ENCODE assay signal across 8 mouse cellular contexts in genomic region chr2:71786591-71787155, GRCm38 (mm10). TPM values are rescaled to one million over a fixed set of nuclear protein-coding genes. Genes with fewer than 3 reads are reported as not detected.
A peak's percentile ranks its signal among the peaks of the same experiment; 100 is the strongest.
DNase-seq lines count a peak whose midpoint lies in the region; ATAC-seq lines count a peak whose summit lies in the region.

No protein-coding gene starts in this region.

- peak; percentile 88 for ATAC-seq in hindbrain, embryonic 15.5 days (ENCODE audit: low FRiP score, low read depth)
- ATAC-seq in megakaryocyte, adult 5-6 weeks (ENCODE audit: poor library complexity, severe bottlenecking) = peak; percentile 82

- peak overlapping the region; percentile 84 for H3K4me2 ChIP-seq in hindbrain, embryonic 15.5 days

- peak overlapping the region; percentile 79 for H3K27ac ChIP-seq in hindbrain, embryonic 15.5 days (replicated peaks)

- H3K4me1 ChIP-seq in hindbrain, embryonic 15.5 days (replicated peaks) = peaks cover 21% of the 10 kb centered on the region

- H3K9ac ChIP-seq in hindbrain, embryonic 15.5 days = peak overlapping the region; percentile 79

- H3K27me3 ChIP-seq in hindbrain, embryonic 15.5 days = no peaks in the 10 kb centered on the region; the same call in 1 of the 2 replicates

- no peaks in the 10 kb centered on the region for H3K36me3 ChIP-seq in hindbrain, embryonic 15.5 days

- under 1% methylated on average over 15 of the region's 61 CpGs for WGBS in hindbrain, embryonic 15.5 days

- DNase-seq in adipocyte (ENCODE audit: low spot score) = peak; percentile 55
- DNase-seq in cerebellum, postnatal 25 days = peak; percentile 75 to 85
- DNase-seq in frontal cortex, postnatal 25 days (ENCODE audit: low spot score in 2 of 2) = peak; percentile 19 to 33
- DNase-seq in left cerebral cortex, postnatal 10 days (ENCODE audit: extremely low spot score in 1 of 2, low spot score in 2 of 2) = peak; percentile 15 to 72
- DNase-seq in right cerebral cortex, adult 2 months (ENCODE audit: low spot score in 2 of 2) = peak; percentile 13 to 56
- DNase-seq in yolk sac, embryonic 10.5 days (ENCODE audit: low spot score) = peak; percentile 90

- intact Hi-C loops in left cerebral cortex, postnatal 10 days (cut with DNase I) = no loop called here

- H3K9me3 ChIP-seq in hindbrain, embryonic 15.5 days = no peaks in the 10 kb centered on the region

- peak overlapping the region; percentile 90 for H3K4me3 ChIP-seq in hindbrain, embryonic 15.5 days

RNA-seq across cellular contexts. Expression of gene Itga6, which starts 41.3 kb away (rescaled TPM):
- polyA plus RNA-seq in hindbrain, embryonic 15.5 days (2015; fragmentation: Nextera tagmentation; extraction: Ambion mirVana) = 26.8 and 27.1 TPM in 2 replicates
- total RNA-seq in left cerebral cortex, postnatal 10 days (2021) = 10 to 100 TPM; 23.2 to 29.1 TPM
- 16.0 and 17.4 TPM in 2 replicates for total RNA-seq in megakaryocyte, adult 5-6 weeks (2015)
- 15.3 and 16.5 TPM in 2 replicates for total RNA-seq in megakaryocyte, adult 5-6 weeks (2017)

Comparison
In these comparisons a context has a peak if more than half of its experiments do, and no peak if none do; other contexts are left out.
1. Peak in every context shown above with its lines: DNase-seq, ATAC-seq, H3K4me3 ChIP-seq and H3K27ac ChIP-seq.
2. DNase-seq: peak in every context shown above with its lines; median percentile 90 in yolk sac, embryonic 10.5 days; 80 in cerebellum, postnatal 25 days; 55 in adipocyte; 44 in left cerebral cortex, postnatal 10 days; 34 in right cerebral cortex, adult 2 months; 26 in frontal cortex, postnatal 25 days.